Comparison of ENCODE assay signal across 8 mouse cellular contexts in genomic region chr13:109441401-109441973, GRCm38 (mm10).
DNase-seq lines count a peak whose midpoint lies in the region; TF ChIP-seq lines count a peak whose summit lies in the region.

No protein-coding gene starts in this region.

- H3K79me2 ChIP-seq in macrophage (ENCODE audit: inconsistent target): no peaks in the 10 kb centered on the region

- peaks cover 39% of the 10 kb centered on the region for H3K4me1 ChIP-seq in forebrain, embryonic 10.5 days
- H3K4me1 ChIP-seq in hindbrain, embryonic 10.5 days (replicated peaks): peaks cover 25% of the 10 kb centered on the region
- H3K4me1 ChIP-seq in small intestine, adult 2 months (ENCODE audit: control insufficient read depth, insufficient read depth, insufficient read length, low read length): peaks cover 4% of the 10 kb centered on the region; the same call in 1 of the 2 replicates

- no peak for TF ChIP-seq CTCF in small intestine, adult 2 months (IDR thresholded peaks at IDR 0.05; ENCODE audit: extremely low read depth, insufficient read length, insufficient replicate concordance, low read depth, low read length)

- whole genome bisulfite sequencing in forebrain, embryonic 10.5 days: 59% methylated on average over 12 of the region's 12 CpGs
- WGBS in hindbrain, embryonic 10.5 days: 48% methylated on average over 12 of the region's 12 CpGs
- WGBS in macrophage (ENCODE audit: missing documents): 10% methylated on average over 12 of the region's 12 CpGs
- 31% methylated on average over 12 of the region's 12 CpGs for WGBS in small intestine, adult 2 months

- peak; percentile 54 for DNase-seq in 3T3-L1 (ENCODE audit: low read depth, low spot score)
- DNase-seq in adrenal gland, postnatal 14 days: peak; percentile 35
- DNase-seq in forebrain, embryonic 10.5 days (ENCODE audit: extremely low spot score, low spot score): no peak
- DNase-seq in hindbrain, embryonic 10.5 days (ENCODE audit: low spot score): peak; percentile 8
- DNase-seq in layer of hippocampus, postnatal 36 days: peak; percentile 8 to 43
- no peak for DNase-seq in thymus, postnatal 25 days

- no peak for TF ChIP-seq POLR2A in small intestine, adult 2 months (IDR thresholded peaks at IDR 0.05; ENCODE audit: low read depth, low read length)

- peak overlapping the region; percentile 56 for H3K4me3 ChIP-seq in forebrain, embryonic 10.5 days
- H3K4me3 ChIP-seq in hindbrain, embryonic 10.5 days: peak overlapping the region; percentile 50
- H3K4me3 ChIP-seq in macrophage (ENCODE audit: inconsistent target): peak overlapping the region; percentile 42
- H3K4me3 ChIP-seq in small intestine, adult 2 months (ENCODE audit: low read depth, low read length): peak overlapping the region; percentile 22; the same call in 1 of the 2 replicates

- no peak overlapping the region for H3K27ac ChIP-seq in forebrain, embryonic 10.5 days
- H3K27ac ChIP-seq in hindbrain, embryonic 10.5 days: peak overlapping the region; percentile 78
- peak overlapping the region; percentile 56; the same call in 1 of the 2 replicates for H3K27ac ChIP-seq in macrophage
- H3K27ac ChIP-seq in small intestine, adult 2 months (ENCODE audit: insufficient read depth, low read depth, low read length): no peak overlapping the region

- H3K36me3 ChIP-seq in forebrain, embryonic 10.5 days (replicated peaks): no peaks in the 10 kb centered on the region
- no peaks in the 10 kb centered on the region for H3K36me3 ChIP-seq in hindbrain, embryonic 10.5 days
- H3K36me3 ChIP-seq in macrophage (ENCODE audit: inconsistent target): no peaks in the 10 kb centered on the region
- no peaks in the 10 kb centered on the region for H3K36me3 ChIP-seq in small intestine, adult 2 months (ENCODE audit: control insufficient read depth, insufficient read depth, low read length)

- H3K27me3 ChIP-seq in forebrain, embryonic 10.5 days (ENCODE audit: poor library complexity, severe bottlenecking): 0 out of 2 replicates have a peak, but pooled peaks cover 3% of the 10 kb centered on the region
- H3K27me3 ChIP-seq in hindbrain, embryonic 10.5 days (ENCODE audit: insufficient read depth, poor library complexity, severe bottlenecking): no peaks in the 10 kb centered on the region
- no peaks in the 10 kb centered on the region for H3K27me3 ChIP-seq in small intestine, adult 2 months (ENCODE audit: control insufficient read depth, insufficient read depth, low read length)

- H3K9me3 ChIP-seq in forebrain, embryonic 10.5 days: no peaks in the 10 kb centered on the region
- H3K9me3 ChIP-seq in hindbrain, embryonic 10.5 days: no peaks in the 10 kb centered on the region

Comparison
In these comparisons a context has a peak if more than half of its experiments do, and no peak if none do; other contexts are left out.
1. DNase-seq: peak in 3T3-L1 (single experiment), adrenal gland, postnatal 14 days (single experiment), hindbrain, embryonic 10.5 days (single experiment) and layer of hippocampus, postnatal 36 days (2 of 2); none in forebrain, embryonic 10.5 days (single experiment) and thymus, postnatal 25 days (single experiment).
2. H3K27ac ChIP-seq: peak in hindbrain, embryonic 10.5 days (single experiment) and macrophage (single experiment); none in forebrain, embryonic 10.5 days (single experiment) and small intestine, adult 2 months (single experiment).
3. Peak in every context shown above with its lines, with median percentiles within 50 percentile points of each other: H3K4me3 ChIP-seq.